ENCODE assay signal across 8 mouse cellular contexts in genomic region chr11:90782975-90783374, GRCm38 (mm10).
DNase-seq lines count a peak whose midpoint lies in the region; ATAC-seq lines count a peak whose summit lies in the region.

No protein-coding gene starts in this region.

- DNase-seq in frontal cortex, adult 2 months (ENCODE audit: extremely low spot score in 1 of 2, low spot score in 1 of 2) = peak; percentile 11 to 53
- DNase-seq in frontal cortex, postnatal 14 days (ENCODE audit: low spot score in 2 of 2) = no peak
- peak; percentile 34 for DNase-seq in right cerebral cortex, postnatal 10 days (ENCODE audit: low spot score in 2 of 2)
- no peak for DNase-seq in right cerebral cortex, adult 18-20 months
- peak; percentile 28 for DNase-seq in kidney, adult 9 months
- peak; percentile 28 for DNase-seq in liver
- DNase-seq in cerebellum, adult 18-20 months = no peak

- ATAC-seq in CD4-positive, CD25-positive, alpha-beta regulatory T cell, adult 4 months = no peak

Comparison
In these comparisons a context has a peak if more than half of its experiments do, and no peak if none do; other contexts are left out.
1. DNase-seq: peak in frontal cortex, adult 2 months (2 of 2), right cerebral cortex, postnatal 10 days (2 of 2), kidney, adult 9 months (single experiment) and liver (single experiment); none in frontal cortex, postnatal 14 days (0 of 2), right cerebral cortex, adult 18-20 months (single experiment) and cerebellum, adult 18-20 months (0 of 2).